Mouse (Mus musculus) intestine, postnatal 0 days (tissue): ENCODE results near the gene Lman2. TPM values are rescaled to one million over a fixed set of nuclear protein-coding genes. Genes with fewer than 3 reads are reported as not detected.

Experiments
- ATAC-seq: fragments of 200-750 bp; cut with Nextera tagmentation; 2 replicates; pipeline ENCODE4 v1.8.0; 2017; ENCODE audit warnings: mild to moderate bottlenecking, moderate TSS enrichment, moderate library complexity
- H3K27ac ChIP-seq: fragments of 300-500 bp; sonication (generic); 2 replicates; pipeline ENCODE4 v1.5.1; 2014; ENCODE audit warnings: mild to moderate bottlenecking, low read depth, low read length, moderate library complexity
- H3K27me3 ChIP-seq: fragments of 300-500 bp; sonication (generic); replicated peaks from 2 replicates; pipeline ENCODE4 v1.6.1; 2014; ENCODE audit warnings: low read length, mixed read lengths; ENCODE audit not compliant: control insufficient read depth, insufficient read depth
- H3K36me3 ChIP-seq: fragments of 300-500 bp; sonication (generic); 2 replicates; pipeline ENCODE4 v1.6.1; 2014; ENCODE audit warnings: mild to moderate bottlenecking, moderate library complexity; ENCODE audit not compliant: control insufficient read depth, insufficient read depth
- H3K4me1 ChIP-seq: fragments of 300-500 bp; sonication (generic); replicated peaks from 2 replicates; pipeline ENCODE4 v1.6.1; 2014; ENCODE audit warnings: antibody characterized with exemption, low read length, mixed read lengths; ENCODE audit not compliant: control insufficient read depth, insufficient read depth
- H3K4me2 ChIP-seq: fragments of 300-500 bp; sonication (generic); replicated peaks from 2 replicates; pipeline ENCODE4 v1.6.1; 2014; ENCODE audit warnings: low read depth, mild to moderate bottlenecking, moderate library complexity
- H3K4me3 ChIP-seq: fragments of 300-500 bp; sonication (generic); 2 replicates; pipeline ENCODE4 v1.5.1; 2014; ENCODE audit warnings: low read depth, low read length
- H3K9ac ChIP-seq: fragments of 300-500 bp; sonication (generic); 2 replicates; pipeline ENCODE4 v1.6.1; 2014; ENCODE audit warnings: mild to moderate bottlenecking, low read depth, low read length
- H3K9me3 ChIP-seq: fragments of 300-500 bp; sonication (generic); 2 replicates; pipeline ENCODE4 v1.6.1; 2016; ENCODE audit warnings: mixed run types; ENCODE audit not compliant: control insufficient read depth
- CTCF ChIP-seq: sonication (generic); IDR thresholded peaks from 2 replicates; pipeline ENCODE4 v1.5.1; 2016; ENCODE audit warnings: low read depth, mild to moderate bottlenecking, control low read depth, antibody characterized with exemption, moderate library complexity
- WGBS: fragments of 180-500 bp; shearing (Covaris S2); extraction: QIAGEN DNeasy Blood & Tissue Kit; methylation state at CpG from one replicate; pipeline ENCODE4 v1.1.7; 2014; 5-methylcytosine and 5-hydroxymethylcytosine counted together
- polyA plus RNA-seq: library from polyadenylated mRNA; unstranded; fragments of >200 nt; fragmentation: Nextera tagmentation; extraction: Ambion mirVana; gene quantifications from 2 replicates; pipeline ENCODE4 v1.2.1, GENCODE M21; 2015

The Lman2 gene
- polyA plus RNA-seq, 1 experiment from 2014 or later, result 85.3 TPM

DNA sequence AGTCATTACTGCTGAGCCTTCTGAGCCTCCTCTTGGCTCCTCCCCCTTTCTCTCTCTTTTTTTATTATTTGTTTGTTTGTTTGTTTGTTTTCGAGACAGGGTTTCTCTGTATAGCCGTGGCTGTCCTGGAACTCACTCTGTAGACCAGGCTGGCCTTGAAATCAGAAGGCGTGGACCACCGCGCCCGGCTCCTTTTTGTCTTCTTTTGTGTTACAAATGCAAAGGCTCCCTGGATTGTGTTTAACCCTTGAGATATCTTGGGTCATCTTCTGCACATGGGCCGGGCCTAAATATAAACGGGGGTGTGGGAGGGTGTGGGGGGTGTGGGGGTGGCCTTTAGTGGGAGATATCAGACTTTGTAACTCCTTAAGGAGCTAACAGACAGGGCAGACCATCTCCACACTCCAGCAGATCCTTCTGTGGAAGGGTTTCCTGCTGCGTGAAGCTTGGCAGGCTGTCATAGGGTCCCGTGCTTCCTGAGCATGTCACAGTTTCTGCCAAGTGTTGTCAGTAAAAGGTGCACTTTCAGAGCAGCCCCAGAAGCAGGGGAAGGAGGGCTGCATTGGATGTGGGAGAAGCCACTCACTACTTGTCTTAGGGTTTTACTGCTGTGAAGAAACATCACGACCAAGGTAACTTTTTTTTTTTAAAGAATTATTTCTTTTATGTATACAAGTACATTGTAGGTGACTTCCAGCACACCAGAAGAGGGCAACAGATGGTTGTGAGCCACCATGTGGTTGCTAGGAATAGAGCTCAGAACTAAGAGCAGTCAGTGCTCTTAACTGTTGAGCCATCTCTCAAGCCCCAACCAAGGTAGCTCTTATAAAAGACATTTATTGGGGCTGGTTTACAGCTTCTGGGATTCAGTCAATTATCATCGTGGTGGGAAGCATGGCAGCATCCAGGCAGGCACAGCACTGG is 24.2 kb downstream of the Lman2 start:
- no peak overlapping the region; the same call in 1 of the 2 replicates for H3K4me2 ChIP-seq
- no peak overlapping the region for H3K9ac ChIP-seq
- H3K27me3 ChIP-seq, result no peaks in the 10 kb centered on the region
- H3K4me3 ChIP-seq, result no peak overlapping the region
- no peaks in the 10 kb centered on the region for H3K36me3 ChIP-seq
- no peaks in the 10 kb centered on the region for H3K9me3 ChIP-seq
- WGBS, result 65% methylated on average over 12 of the region's 12 CpGs
- ATAC-seq, result no peak
- TF ChIP-seq CTCF, result 0 out of 2 replicates have a peak, but pooled peaks have one; percentile 8
- no peaks in the 10 kb centered on the region for H3K4me1 ChIP-seq
- H3K27ac ChIP-seq, result no peak overlapping the region

DNA sequence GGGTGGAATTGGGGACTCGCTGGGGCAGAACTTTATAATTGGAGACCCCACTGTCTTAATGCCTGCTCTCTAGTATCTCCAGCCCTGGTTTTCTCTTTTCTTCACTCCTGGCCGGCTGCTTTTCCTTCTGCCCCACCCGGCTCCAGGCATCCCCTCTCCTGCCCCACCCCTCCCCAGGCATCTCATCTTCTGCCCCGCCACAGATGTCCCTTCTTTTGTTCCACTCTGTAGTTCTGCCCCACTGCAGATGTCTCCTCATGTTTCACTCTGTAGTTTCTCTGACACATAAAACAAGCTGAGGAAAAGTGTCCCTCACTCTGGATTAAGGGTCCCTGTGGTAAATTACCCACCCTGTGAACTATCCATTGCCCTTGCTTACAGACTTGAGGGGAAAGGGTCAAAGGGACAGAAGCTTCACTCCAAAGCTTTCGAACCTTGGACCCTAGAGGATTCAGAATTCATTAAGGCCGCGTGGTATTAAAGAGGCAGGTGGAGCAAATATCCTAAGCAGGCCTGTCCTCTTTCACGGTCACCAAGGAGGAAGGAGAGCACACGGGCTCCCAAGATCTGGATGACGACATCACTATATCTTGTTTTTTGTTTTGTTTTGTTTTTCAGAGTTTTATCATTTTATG is 25.1 kb downstream of the Lman2 start:
- Histone ChIP-seq H3K36me3 (no peaks in the 10 kb centered on the region), H3K4me3 (no peak overlapping the region), H3K4me2 (no peak overlapping the region), H3K9me3 (no peaks in the 10 kb centered on the region), H3K4me1 (no peaks in the 10 kb centered on the region), H3K27me3 (no peaks in the 10 kb centered on the region), H3K27ac (no peak overlapping the region), H3K9ac (no peak overlapping the region)
- WGBS, result 56% methylated on average over 10 of the region's 10 CpGs
- TF ChIP-seq CTCF, result no peak
- no peak for ATAC-seq

- no peak overlapping the region for H3K4me2 ChIP-seq
- H3K9me3 ChIP-seq, result no peaks in the 10 kb centered on the region
- WGBS, result 85% methylated on average over 4 of the region's 4 CpGs
- H3K4me3 ChIP-seq, result no peak overlapping the region
- no peak overlapping the region for H3K9ac ChIP-seq
- no peak for TF ChIP-seq CTCF
- H3K27me3 ChIP-seq, result no peaks in the 10 kb centered on the region
- H3K36me3 ChIP-seq, result no peaks in the 10 kb centered on the region
- H3K27ac ChIP-seq, result no peak overlapping the region
- no peak for ATAC-seq
- H3K4me1 ChIP-seq, result no peaks in the 10 kb centered on the region
These were observed 26.9 kb downstream of the Lman2 start for GRCm38 (mm10) chr13:55335701-55336100.

DNA sequence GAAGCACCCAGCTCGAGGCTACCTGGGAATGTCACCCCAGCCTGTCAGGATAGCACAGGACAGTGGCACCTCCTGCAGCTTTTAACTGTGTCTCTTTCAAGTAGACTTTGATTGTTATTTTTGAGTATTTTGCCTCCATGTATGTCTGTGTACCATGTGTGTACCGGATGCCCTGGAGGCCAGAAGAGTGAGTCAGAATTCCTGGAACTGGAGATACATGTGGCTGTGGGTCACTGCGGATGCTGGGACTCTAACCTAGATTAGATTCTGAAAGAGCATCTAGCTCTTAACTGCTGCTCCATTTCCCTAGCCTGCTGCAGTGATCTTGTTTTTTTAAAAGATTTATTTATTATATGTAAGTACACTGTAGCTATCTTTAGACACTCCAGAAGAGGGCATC is 30.3 kb downstream of the Lman2 start:
- peaks cover 8% of the 10 kb centered on the region for H3K4me1 ChIP-seq
- H3K9ac ChIP-seq, result no peak overlapping the region
- no peak overlapping the region for H3K4me2 ChIP-seq
- no peaks in the 10 kb centered on the region for H3K36me3 ChIP-seq
- no peak overlapping the region for H3K27ac ChIP-seq
- WGBS, result 86% methylated on average over 3 of the region's 3 CpGs
- no peaks in the 10 kb centered on the region for H3K27me3 ChIP-seq
- TF ChIP-seq CTCF, result no peak
- H3K9me3 ChIP-seq, result no peaks in the 10 kb centered on the region
- no peak for ATAC-seq
- H3K4me3 ChIP-seq, result no peak overlapping the region

GRCm38 (mm10) chr13:55330567-55331400 is 31.8 kb downstream of the Lman2 start:
- Histone ChIP-seq H3K9ac (no peak overlapping the region), H3K9me3 (no peaks in the 10 kb centered on the region), H3K4me2 (peak overlapping the region; percentile 93), H3K27ac (no peak overlapping the region), H3K4me1 (peaks cover 8% of the 10 kb centered on the region), H3K36me3 (peaks cover 6% of the 10 kb centered on the region), H3K27me3 (no peaks in the 10 kb centered on the region), H3K4me3 (peak overlapping the region; percentile 68)
- WGBS, result 59% methylated on average over 14 of the region's 14 CpGs
- no peak for ATAC-seq
- TF ChIP-seq CTCF, result peak; percentile 62
